Mouse (Mus musculus) kidney, adult 2 months (tissue): ENCODE measurements around the gene Flcn.

ENCODE experiments used
- CTCF ChIP-seq: fragments of 200-500 bp; conservative IDR thresholded peaks from 2 replicates; pipeline ENCODE4 v1.5.1; 2011; ENCODE audit warnings: low read depth, mild to moderate bottlenecking, control low read depth, low read length, moderate library complexity, mixed read lengths; ENCODE audit not compliant: insufficient read depth, insufficient read length
- POLR2A ChIP-seq: fragments of 200-500 bp; IDR thresholded peaks from one replicate; pipeline ENCODE4 v1.6.1; 2011; ENCODE audit warnings: low read depth, low read length, control low read depth

DNA sequence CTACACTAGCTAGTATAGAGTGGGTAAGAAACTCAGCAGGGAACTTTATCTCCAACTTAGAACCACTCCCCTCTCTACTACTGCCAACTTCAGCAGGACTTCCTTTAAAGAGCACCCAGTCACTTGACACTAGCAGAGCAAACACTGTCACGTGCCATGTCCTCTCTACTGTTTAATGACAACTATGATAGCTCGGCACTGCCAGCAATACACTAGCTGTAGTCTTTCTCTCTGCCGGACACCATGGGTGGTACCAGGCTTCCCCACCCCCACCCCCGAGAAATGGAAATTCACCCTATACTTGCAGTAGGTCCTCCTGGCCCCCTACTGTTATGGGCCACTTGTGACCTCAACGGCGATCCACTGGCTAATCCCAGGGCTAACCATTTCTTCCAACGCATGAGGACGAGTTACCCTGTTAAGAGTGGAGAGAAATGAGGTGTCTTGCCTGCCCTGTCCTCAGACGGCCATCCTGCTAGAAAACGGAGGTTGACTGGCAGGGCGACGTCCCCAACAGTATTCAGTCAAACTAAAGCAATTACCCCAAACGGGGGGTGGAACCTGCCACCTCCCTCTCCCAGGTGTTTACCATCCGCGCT, 646 bp downstream of the Flcn start:
- TF ChIP-seq CTCF (no peak), POLR2A (no peak)
